Mouse (Mus musculus) midbrain, embryonic 11.5 days (tissue): Measurements from ENCODE around the gene Rnf31. TPM values are rescaled to one million over a fixed set of nuclear protein-coding genes. Genes with fewer than 3 reads are reported as not detected.

Experiments used
- ATAC-seq: fragments of 200-750 bp; cut with Nextera tagmentation; 2 replicates; pipeline ENCODE4 v1.8.0; 2017; ENCODE audit warnings: moderate TSS enrichment, moderate library complexity; ENCODE audit not compliant: low FRiP score
- DNase-seq: peaks from one replicate; pipeline ENCODE4 v3.0.0; 2015; ENCODE audit warnings: low spot score; ENCODE audit errors: missing footprints
- H3K27ac ChIP-seq: fragments of 300-500 bp; sonication (generic); 2 replicates; pipeline ENCODE4 v1.5.1; 2014; ENCODE audit warnings: low read depth, low read length
- H3K27me3 ChIP-seq: fragments of 300-500 bp; sonication (generic); 2 replicates; pipeline ENCODE4 v1.6.1; 2014; ENCODE audit warnings: mild to moderate bottlenecking, low read length, moderate library complexity, mixed read lengths; ENCODE audit not compliant: control insufficient read depth, insufficient read depth
- H3K36me3 ChIP-seq: fragments of 300-500 bp; sonication (generic); 2 replicates; pipeline ENCODE4 v1.6.1; 2014; ENCODE audit warnings: mild to moderate bottlenecking, low read length, moderate library complexity, mixed read lengths; ENCODE audit not compliant: control insufficient read depth, insufficient read depth
- H3K4me1 ChIP-seq: fragments of 300-500 bp; sonication (generic); 2 replicates; pipeline ENCODE4 v1.6.1; 2014; ENCODE audit warnings: low read length; ENCODE audit not compliant: control insufficient read depth, insufficient read depth
- H3K4me2 ChIP-seq: fragments of 300-500 bp; sonication (generic); 2 replicates; pipeline ENCODE4 v1.6.1; 2014; ENCODE audit warnings: mild to moderate bottlenecking, moderate library complexity
- H3K4me3 ChIP-seq: fragments of 300-500 bp; sonication (generic); 2 replicates; pipeline ENCODE4 v1.5.1; 2014; ENCODE audit warnings: low read depth, low read length
- H3K9ac ChIP-seq: fragments of 300-500 bp; sonication (generic); 2 replicates; pipeline ENCODE4 v1.6.1; 2014; ENCODE audit warnings: low read length
- H3K9me3 ChIP-seq: fragments of 300-500 bp; sonication (generic); 2 replicates; pipeline ENCODE4 v1.6.1; 2016; ENCODE audit warnings: low read length; ENCODE audit not compliant: control insufficient read depth
- WGBS: fragments of 180-500 bp; shearing (Covaris S2); extraction: QIAGEN DNeasy Blood & Tissue Kit; methylation state at CpG from one replicate; pipeline ENCODE4 v1.1.7; 2014; 5-methylcytosine and 5-hydroxymethylcytosine counted together
- polyA plus RNA-seq: library from polyadenylated mRNA; unstranded; fragments of >200 nt; fragmentation: Nextera tagmentation; extraction: Ambion mirVana; gene quantifications from 2 replicates; pipeline ENCODE4 v1.2.1, GENCODE M21; 2014

Rnf31 gene
- polyA plus RNA-seq, 1 experiment from 2014 or later, result 9.8 TPM

DNA sequence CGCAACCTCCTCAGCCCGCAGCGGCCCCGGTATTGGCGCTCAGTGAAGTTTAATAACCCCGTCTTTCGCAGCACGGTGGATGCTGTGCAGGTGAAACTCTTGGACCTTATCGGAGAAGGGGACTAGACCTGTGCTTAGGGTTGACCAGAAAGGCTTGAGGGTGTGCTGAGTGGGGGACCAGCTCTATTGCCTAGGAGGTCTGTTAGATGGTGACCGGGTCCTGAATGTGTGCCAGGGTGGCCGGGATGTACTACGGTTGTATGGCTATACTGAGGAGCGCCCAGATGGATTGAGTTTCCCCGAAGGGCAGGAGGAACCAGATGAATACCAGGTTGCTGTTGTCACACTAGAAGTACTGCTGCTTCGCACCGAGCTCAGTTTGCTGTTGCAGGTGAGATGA, 718 bp downstream of the Rnf31 start:
- peak overlapping the region; percentile 85 for H3K9ac ChIP-seq
- ATAC-seq (no peak), DNase-seq (no peak)
- H3K4me2 ChIP-seq, result peak overlapping the region; percentile 97
- H3K27ac ChIP-seq, result no peak overlapping the region
- peaks cover 15% of the 10 kb centered on the region for H3K4me1 ChIP-seq
- WGBS, result 8% methylated on average over 16 of the region's 16 CpGs
- peaks cover 19% of the 10 kb centered on the region for H3K36me3 ChIP-seq
- peak overlapping the region; percentile 91 for H3K4me3 ChIP-seq
- no peaks in the 10 kb centered on the region for H3K27me3 ChIP-seq
- H3K9me3 ChIP-seq, result no peaks in the 10 kb centered on the region

DNA sequence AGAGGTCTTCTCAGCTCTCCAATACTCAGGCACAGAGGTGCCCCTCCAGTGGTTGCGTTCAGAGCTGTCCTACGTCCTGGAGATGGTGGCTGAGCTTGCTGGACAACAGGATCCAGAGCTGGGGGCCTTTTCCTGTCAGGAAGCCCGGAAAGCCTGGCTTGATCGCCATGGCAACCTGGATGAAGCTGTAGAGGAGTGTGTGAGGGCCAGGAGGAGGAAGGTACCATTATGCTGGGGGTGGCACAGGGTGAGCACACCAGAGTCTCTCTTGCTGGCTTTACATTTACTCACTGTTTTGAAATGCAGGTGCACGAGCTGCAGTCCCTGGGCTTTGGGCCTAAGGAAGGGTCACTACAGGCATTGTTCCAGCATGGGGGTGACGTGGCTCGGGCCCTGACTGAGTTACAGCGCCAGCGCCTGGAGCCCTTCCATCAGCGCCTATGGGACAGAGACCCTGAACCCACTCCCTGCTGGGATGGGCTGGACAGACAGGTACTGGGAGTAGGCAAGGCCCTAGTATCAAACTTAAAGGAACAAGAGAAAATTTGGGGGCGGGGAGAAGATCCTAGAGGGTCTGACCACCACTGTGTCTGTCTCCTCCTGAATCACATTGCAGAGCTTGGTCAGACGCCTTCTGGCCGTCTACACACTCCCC, 4.7 kb downstream of the Rnf31 start:
- no peak overlapping the region for H3K4me3 ChIP-seq
- ATAC-seq (no peak), DNase-seq (peak; percentile 66)
- no peaks in the 10 kb centered on the region for H3K9me3 ChIP-seq
- H3K27ac ChIP-seq, result no peak overlapping the region
- no peak overlapping the region for H3K4me2 ChIP-seq
- H3K9ac ChIP-seq, result no peak overlapping the region
- H3K4me1 ChIP-seq, result peaks cover 9% of the 10 kb centered on the region
- H3K27me3 ChIP-seq, result no peaks in the 10 kb centered on the region
- peaks cover 26% of the 10 kb centered on the region for H3K36me3 ChIP-seq
- 78% methylated on average over 13 of the region's 13 CpGs for WGBS

DNA sequence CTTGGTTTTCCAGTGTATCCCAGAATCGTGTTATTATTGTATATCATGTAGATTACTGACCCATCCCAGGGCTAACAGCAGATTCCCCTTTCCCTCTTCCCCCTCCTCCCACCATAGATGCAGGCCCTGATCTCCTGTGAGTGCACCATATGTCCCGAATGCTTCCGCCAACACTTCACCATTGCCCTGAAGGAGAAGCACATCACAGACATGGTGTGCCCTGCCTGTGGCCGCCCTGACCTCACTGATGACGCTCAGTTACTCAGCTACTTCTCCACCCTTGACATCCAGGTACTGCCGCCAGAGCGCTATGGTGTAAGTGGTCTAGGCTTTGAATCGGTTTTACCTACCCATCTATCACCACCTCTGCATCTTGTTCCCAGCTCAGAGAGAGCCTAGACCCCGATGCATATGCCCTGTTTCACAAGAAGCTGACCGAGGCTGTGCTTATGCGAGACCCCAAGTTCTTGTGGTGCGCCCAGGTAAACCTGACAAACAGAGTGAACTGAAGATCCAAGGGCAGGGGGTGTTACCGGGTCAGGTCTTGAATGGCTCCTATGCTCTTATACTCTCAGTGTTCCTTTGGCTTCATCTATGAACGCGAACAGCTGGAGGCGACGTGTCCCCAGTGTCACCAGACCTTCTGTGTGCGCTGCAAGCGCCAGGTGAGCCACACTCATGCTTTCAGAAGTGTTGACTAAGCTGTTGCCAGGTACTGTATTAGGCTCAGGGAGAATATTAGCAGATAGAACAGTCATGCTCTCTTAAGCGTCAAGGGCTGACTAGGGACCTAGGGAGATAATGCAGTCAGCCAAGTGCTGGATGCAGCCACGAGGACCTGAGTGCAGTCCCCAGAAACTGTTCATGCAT, 7.2 kb downstream of the Rnf31 start:
- H3K4me2 ChIP-seq, result no peak overlapping the region
- H3K4me1 ChIP-seq, result no peaks in the 10 kb centered on the region
- no peak overlapping the region for H3K9ac ChIP-seq
- H3K27me3 ChIP-seq, result no peaks in the 10 kb centered on the region
- WGBS, result 95% methylated on average over 21 of the region's 21 CpGs
- no peaks in the 10 kb centered on the region for H3K9me3 ChIP-seq
- ATAC-seq, result no peak
- H3K36me3 ChIP-seq, result peaks cover 34% of the 10 kb centered on the region
- peak; percentile 67 for DNase-seq
- no peak overlapping the region for H3K4me3 ChIP-seq
- no peak overlapping the region for H3K27ac ChIP-seq

DNA sequence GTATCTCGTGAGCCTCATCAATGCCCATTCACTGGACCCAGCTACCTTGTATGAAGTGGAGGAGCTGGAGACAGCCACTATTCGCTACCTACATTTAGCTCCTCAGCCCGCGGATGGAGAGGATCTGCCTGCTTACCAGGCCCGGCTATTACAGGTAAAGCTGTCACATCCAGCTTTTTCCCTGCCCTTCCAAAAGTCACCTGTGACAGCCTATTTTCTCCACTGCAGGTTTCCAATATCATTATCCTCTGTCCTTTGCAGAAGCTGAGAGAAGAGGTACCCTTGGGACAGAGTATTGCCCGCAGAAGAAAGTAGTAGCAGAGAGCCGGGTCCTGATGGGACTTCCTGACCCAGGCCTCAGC, 11.7 kb downstream of the Rnf31 start, which contains the start of gene Irf9:
Gene Irf9 (plus strand): TSS at position 301 of the 362 bp plus-strand sequence.
- Histone ChIP-seq H3K9me3 (no peaks in the 10 kb centered on the region), H3K27me3 (no peaks in the 10 kb centered on the region), H3K4me3 (peak within 1 kb of the TSS; percentile 10; the same call in 1 of the 2 replicates), H3K27ac (no peak within 1 kb of the TSS), H3K36me3 (peaks cover 20% of the 10 kb centered on the region), H3K9ac (peak within 1 kb of the TSS; percentile 34; the same call in 1 of the 2 replicates), H3K4me1 (no peaks in the 10 kb centered on the region), H3K4me2 (peak within 1 kb of the TSS; percentile 28; the same call in 1 of the 2 replicates)
- 88% methylated on average over 7 of the region's 7 CpGs for WGBS
- DNase-seq (peak; percentile 73), ATAC-seq (no peak)

DNA sequence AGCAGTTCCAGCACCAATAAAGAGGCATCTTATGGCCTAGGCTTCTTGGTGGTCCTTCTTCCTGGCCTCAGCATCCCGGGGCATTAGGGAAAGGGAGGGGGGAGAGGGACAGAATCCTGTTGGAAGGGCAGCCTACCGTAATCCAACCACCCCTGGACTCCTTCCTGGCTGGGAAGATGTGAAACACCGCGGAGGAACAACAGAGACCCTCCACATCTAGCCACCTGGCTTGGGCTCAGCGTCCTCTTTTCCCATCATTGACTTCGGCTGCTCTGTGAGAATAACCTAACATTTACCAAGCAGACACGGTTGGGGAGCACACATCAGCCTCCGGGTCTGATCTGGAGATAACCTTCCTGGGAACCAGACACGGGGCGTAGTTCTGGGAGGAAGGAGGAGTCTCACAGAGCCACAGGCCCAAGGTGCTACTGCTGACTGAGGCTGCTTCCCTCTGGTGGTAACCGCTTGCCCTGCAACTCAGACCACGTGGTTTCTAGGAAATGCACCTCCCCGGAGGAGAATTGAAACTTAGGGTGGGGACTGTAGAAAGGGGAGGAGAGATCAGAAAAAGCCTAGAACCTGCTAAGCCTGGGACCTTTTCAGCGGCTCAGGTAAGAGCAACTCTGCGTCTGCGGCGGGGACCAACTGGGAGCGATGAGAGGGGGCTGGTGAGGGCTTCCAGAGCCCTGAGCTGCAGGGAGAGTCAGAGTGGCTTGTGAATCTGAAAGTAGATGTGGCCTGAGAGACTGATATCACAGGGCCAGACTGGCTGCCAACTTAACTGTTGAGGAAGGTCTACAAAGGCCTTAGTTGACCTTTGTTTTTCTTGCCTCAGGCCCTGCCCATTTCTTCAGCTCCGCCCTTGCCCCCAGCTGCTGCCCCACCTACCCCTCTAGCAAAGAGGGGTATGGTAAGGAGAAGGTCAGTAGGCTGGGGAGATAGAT, 12.4 kb downstream of the Rnf31 start:
- Histone ChIP-seq H3K4me3 (peak overlapping the region; percentile 10; the same call in 1 of the 2 replicates), H3K27me3 (no peaks in the 10 kb centered on the region), H3K36me3 (peaks cover 23% of the 10 kb centered on the region), H3K4me2 (peak overlapping the region; percentile 28; the same call in 1 of the 2 replicates), H3K9ac (peak overlapping the region; percentile 34; the same call in 1 of the 2 replicates), H3K27ac (no peak overlapping the region), H3K4me1 (no peaks in the 10 kb centered on the region), H3K9me3 (no peaks in the 10 kb centered on the region)
- ATAC-seq, result peak; percentile 89
- 23% methylated on average over 19 of the region's 19 CpGs for WGBS
- DNase-seq, result peak; percentile 96

DNA sequence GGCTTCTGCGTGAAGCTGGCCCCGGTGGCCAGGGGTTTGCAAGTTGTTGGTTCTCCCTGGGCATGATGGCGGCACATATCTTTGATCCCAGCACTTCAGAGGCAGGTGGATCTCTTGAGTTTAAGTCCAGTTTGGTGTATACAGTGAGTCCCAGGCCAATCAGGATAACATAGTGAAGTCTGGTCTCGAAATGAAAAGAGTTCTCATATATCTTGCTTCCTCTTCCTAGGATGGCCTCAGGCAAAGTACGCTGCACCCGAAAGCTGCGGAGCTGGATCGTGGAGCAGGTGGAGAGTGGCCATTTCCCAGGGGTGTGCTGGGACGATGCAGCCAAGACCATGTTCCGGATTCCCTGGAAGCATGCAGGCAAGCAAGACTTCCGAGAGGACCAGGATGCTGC, 13.3 kb downstream of the Rnf31 start:
- no peak overlapping the region for H3K4me2 ChIP-seq
- no peaks in the 10 kb centered on the region for H3K27me3 ChIP-seq
- WGBS, result 97% methylated on average over 11 of the region's 11 CpGs
- H3K4me3 ChIP-seq, result no peak overlapping the region
- DNase-seq (peak; percentile 56), ATAC-seq (no peak)
- no peak overlapping the region for H3K9ac ChIP-seq
- H3K36me3 ChIP-seq, result peaks cover 20% of the 10 kb centered on the region
- no peak overlapping the region for H3K27ac ChIP-seq
- H3K9me3 ChIP-seq, result no peaks in the 10 kb centered on the region
- no peaks in the 10 kb centered on the region for H3K4me1 ChIP-seq

DNA sequence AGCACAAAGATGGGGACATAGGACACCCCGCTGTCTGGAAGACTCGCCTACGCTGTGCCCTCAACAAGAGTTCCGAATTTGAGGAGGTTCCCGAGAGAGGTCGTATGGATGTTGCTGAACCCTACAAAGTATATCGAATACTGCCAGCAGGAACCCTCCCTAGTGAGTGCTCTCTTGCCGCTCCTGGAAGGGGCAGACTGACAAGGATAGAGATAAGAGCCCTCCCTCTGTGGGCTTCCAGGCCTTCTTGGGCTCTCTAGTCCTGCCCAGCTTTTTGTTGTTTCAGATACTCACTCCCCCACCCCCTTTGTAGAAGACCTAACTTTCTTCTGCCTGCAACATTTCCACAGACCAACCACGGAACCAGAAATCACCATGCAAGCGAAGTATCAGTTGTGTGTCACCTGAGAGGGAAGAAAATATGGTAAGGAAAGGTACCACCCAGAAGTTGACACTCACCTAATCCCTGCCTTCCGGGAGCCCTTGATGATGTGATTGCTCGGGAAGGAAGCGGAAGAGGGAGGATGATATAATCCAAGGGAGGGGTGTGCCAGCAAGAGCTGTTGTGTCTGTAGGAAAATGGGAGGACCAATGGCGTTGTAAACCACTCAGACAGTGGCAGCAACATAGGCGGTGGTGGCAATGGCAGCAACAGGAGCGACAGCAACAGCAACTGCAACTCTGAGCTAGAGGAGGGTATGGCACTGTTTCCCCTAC, 14.4 kb downstream of the Rnf31 start:
- H3K36me3 ChIP-seq, result peaks cover 20% of the 10 kb centered on the region
- ATAC-seq, result no peak
- 92% methylated on average over 16 of the region's 16 CpGs for WGBS

DNA sequence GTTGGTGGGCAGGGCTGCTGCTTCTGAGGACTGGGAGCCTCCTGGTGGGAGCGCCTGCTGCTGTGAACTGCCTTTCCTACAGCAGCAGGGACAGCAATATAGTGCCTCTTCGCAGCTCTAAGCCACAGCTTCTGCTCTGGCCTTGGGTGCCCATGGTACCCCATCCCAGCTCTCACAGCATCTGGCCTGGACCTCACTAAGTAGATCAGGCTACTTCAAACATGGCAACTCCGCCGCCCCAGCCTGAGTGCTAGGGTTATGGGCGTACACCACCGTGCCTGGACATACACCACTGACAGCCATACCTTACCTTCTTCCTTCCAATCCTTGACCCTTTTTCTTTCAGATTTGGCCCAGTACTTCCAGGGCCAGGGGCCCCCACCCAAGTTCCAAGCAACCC, 16.8 kb downstream of the Rnf31 start:
- Histone ChIP-seq H3K9me3 (no peaks in the 10 kb centered on the region), H3K27me3 (no peaks in the 10 kb centered on the region), H3K27ac (no peak overlapping the region), H3K36me3 (peaks cover 10% of the 10 kb centered on the region; the same call in 1 of the 2 replicates), H3K9ac (no peak overlapping the region), H3K4me1 (no peaks in the 10 kb centered on the region), H3K4me3 (no peak overlapping the region), H3K4me2 (no peak overlapping the region)
- ATAC-seq (no peak), DNase-seq (no peak)
- WGBS, result 93% methylated on average over 6 of the region's 6 CpGs

More for the DNA sequence above, 14.4 kb downstream of the Rnf31 start:
- H3K9me3 ChIP-seq, result no peaks in the 10 kb centered on the region
- no peak overlapping the region for H3K4me2 ChIP-seq
- H3K27me3 ChIP-seq, result no peaks in the 10 kb centered on the region
- H3K4me3 ChIP-seq, result no peak overlapping the region
- DNase-seq, result peak; percentile 19
- no peaks in the 10 kb centered on the region for H3K4me1 ChIP-seq
- no peak overlapping the region for H3K27ac ChIP-seq
- no peak overlapping the region for H3K9ac ChIP-seq
